Mouse (Mus musculus): ENCODE measurements around the gene Tnk1.

Tnk1 gene

GRCm38 (mm10) chr11:69803328-69803727, 55.2 kb downstream of the Tnk1 start:
- DNase-seq (ENCODE audit: low spot score in 2 of 2), result no peak

DNA sequence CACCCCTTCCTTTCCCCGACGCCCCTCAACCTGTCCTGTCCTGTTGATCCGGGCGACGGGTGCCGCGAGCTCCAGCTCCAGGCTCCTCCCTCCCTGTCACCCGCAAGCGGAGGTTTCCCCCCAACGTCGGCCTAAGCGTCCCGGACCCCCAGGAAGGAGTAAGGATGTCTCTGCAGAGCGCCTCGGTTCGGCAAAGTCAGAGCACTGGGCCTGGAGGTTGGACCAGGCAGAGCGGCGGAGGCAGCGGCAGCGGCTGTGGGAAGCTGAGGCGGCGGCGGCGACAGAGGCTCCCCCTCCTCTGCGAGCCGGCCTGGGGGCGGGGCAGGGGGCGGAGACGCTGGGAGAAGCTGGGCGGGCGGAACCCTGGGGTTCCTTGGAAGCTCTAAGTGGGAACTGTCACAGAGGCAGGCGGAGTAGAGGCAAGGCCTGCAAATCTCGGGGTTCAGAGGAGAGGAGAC, 55.9 kb downstream of the Tnk1 start:
- peak in 1 of 2 experiments; percentile 34 for DNase-seq (ENCODE audit: low spot score in 2 of 2)

DNA sequence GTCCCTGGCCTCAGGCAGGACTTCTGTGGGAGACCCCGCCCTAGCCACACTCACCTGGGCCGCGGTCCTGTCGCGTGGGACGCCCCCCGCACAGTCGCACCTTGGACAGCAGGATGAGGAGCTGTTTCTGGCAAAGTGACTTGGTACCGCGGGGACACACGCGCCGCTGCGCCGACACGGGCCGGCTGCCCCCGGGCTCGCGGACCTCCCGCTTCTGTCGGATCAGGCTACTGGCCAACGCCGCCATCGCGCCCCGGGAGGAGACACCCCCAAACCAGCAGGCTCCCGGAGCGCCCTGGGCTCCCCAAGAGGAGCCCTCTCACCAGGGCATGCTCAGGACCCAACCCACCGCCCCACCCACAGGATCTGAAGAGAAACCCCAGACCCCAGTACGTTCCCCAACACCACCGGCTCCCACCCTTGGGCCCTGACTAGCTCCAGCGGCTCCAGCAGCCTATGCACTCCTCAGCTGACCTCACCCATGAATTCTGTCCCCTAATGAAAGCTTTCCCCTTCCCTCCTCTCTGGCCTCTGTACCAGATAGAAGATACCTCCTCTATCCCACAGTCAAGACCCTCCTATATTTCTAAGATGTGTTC, 57.1 kb downstream of the Tnk1 start, which contains the start of gene Fgf11:
TSS of gene Fgf11 (minus strand) at position 479 of the 599 bp plus-strand sequence.
- DNase-seq (ENCODE audit: low spot score in 2 of 2), result no peak
